Mouse (Mus musculus) left cerebral cortex, adult 18-20 months (tissue): ENCODE data around the gene Creb3l1. TPM values are rescaled to one million over a fixed set of nuclear protein-coding genes. Genes with fewer than 3 reads are reported as not detected.

Experiments
- DNase-seq, 2 experiments: peaks; one replicate each; pipeline ENCODE4 v3.0.0; 2021 to 2022; ENCODE audit warnings: low spot score in 2 of 2, mixed read lengths in 1 of 2
- total RNA-seq, 2 experiments: library from RNA; stranded (reverse); gene quantifications; 2 replicates each; pipeline ENCODE4 v1.2.3; 2021

Gene Creb3l1
- total RNA-seq, 2 experiments from 2014 or later: 2.3 to 2.6 TPM

- DNase-seq: no peak
These were observed 56.3 kb downstream of the Creb3l1 start for GRCm38 (mm10) chr2:91967962-91968361.

- DNase-seq: no peak
These were observed 57.9 kb downstream of the Creb3l1 start for GRCm38 (mm10) chr2:91966367-91966766.

DNA sequence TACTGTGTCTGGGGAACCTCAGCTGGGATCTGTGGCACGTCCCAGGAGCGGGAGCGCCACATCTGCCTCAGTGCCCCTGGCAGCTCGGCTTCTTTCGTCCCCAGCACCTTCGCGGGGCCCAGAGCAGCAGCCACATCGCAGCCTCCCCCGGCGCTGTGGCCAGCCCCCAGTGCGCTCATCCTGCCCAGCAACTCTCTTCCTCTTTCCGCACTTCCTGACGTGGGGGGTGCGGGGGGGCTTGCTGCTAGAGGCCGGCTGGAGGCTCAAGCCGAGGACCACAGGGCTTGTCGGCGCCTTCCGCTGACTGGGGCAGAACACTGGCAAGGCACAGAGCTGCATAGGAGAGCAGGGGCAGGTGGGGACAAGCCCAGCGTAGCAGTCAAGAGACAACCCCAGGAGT is 58.9 kb downstream of the Creb3l1 start:
- DNase-seq: no peak

DNA sequence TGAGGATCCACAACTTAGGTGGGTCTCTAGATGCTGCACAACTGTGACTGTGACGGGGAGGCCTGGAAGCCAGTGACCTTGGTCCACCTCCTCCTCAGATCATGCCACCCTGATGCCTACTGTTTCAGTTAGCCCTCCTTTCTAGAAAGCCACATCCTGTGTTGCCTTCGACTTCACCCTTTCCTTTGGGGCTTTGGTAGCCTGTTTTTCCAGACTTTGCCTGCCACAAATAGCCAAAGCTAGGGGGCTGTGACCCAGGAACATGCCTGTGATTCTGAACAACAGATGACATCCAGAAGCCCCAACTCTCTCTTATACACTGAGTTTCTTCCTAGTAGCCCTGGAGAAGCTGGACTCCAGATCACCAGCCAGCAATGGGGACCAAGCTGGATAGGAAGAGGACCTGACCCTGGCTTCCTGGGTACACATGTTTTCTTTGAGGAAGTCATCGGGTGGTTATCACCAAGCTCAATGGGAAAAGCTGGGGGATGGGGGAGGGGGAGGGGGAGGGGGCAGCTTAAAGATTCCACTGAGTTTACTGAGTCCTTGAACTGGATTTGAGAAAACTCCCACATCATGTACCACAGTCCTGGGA is 59.6 kb downstream of the Creb3l1 start:
- DNase-seq: no peak

DNA sequence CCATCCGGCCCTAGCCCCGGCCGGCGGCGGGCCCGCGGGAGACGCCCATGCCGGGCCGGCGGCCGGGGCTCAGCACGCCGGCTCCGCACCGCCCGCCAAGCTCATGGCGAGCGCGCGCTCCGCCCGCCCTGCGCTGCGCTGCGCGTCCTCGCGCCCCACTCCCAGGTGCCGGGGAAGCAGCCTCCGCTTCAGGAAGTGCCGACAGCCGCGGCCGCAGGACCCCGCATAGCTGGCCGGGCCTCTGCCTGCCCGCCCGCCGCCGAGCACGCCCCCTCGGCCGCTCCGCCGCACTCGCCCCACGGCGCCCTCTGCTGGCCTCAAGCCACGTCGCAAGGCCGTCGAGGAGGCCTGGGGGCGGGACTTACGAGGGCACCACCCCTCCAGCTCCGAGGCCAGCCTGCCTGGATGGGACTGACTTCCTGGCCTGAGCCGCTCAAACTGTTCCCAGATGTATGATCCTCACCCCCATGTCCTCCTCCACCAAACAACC is 60.8 kb downstream of the Creb3l1 start:
- peak; percentile 94 to 96 for DNase-seq

DNA sequence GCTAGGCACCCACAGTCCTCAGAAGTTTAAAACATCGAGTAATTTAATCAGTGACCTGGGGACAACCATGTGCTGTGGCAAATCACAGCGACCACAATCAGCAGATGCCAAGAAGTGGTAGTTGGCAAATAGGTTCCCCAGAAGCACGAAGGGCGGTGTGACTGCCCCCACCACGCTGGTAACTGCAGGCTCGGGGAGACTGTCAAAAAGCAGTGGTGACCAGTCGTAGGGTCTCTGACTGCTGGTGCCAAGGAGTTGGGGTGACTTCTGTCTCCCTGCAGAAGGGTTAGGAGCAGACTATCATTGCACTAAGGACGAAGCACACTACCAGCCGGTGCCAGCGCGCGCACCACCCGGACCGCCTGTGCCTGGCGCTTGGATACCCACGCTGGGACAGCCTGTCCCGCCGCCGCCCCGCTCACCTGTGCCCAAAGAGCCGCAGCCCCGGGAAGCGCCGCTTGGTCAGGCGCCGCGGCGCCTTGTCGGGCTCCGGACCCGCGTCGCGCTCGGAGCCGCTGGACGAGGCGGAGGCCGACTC is 61.4 kb downstream of the Creb3l1 start:
- DNase-seq: no peak

DNA sequence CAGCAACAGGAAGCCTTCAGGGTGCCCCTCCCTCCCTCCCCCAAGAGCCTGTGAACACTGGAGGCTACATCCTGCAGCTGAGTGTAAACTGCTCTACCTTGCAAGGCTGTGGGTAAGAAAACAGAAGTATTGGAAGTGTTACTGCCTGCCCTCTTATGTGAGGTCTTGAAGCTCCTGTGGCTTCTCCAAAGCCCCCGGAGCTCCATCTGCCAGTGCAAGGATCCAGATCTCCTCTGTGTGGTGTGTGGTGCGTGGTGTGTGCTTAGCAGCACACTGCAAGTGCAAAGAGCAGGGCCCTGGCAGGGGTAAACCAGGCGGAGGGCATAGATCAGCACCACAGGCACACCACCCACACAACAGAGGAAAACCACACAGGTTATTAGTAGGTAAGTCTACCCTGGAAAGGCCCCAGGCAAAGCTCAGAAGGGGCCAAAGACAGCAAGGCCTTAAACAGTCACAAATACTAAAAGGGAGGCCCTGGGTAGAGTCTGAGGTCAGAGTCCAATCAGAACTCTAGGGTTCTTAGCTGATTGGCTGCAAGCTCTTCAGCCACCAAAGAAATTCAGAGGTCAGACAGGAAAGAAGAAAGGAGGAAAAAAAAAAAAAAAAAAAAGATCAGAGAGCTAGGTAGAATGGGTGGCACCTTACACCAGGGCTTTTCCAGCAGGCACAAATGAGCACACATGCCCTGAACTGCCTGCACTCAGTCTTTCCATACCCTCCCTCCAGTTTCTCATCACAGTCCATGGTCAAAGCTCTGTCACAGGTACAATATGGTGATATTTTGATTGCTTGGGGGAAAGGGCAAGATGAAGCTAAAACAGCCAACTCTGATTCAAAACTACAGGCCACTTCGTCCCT is 62.2 kb downstream of the Creb3l1 start:
- DNase-seq: no peak

DNA sequence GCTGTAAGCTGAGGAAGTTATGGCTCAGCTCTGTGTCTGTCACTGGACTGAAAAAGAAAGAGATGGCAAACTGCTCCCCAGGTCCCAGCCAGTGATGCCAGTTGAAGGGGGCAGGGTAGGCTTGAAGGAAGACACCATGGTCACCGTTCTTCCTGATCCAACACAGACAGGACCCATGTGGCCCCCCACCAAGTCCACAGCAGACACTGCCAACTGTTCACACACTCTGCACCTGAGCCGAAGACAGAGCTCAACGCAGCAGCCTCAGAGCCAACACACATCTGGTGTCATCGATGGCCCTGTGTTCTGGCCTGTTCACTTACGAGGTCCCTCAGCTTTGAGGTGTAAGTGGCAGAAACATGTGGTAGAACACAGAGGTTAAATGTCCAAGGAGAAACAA is 63.8 kb downstream of the Creb3l1 start:
- DNase-seq: no peak

DNA sequence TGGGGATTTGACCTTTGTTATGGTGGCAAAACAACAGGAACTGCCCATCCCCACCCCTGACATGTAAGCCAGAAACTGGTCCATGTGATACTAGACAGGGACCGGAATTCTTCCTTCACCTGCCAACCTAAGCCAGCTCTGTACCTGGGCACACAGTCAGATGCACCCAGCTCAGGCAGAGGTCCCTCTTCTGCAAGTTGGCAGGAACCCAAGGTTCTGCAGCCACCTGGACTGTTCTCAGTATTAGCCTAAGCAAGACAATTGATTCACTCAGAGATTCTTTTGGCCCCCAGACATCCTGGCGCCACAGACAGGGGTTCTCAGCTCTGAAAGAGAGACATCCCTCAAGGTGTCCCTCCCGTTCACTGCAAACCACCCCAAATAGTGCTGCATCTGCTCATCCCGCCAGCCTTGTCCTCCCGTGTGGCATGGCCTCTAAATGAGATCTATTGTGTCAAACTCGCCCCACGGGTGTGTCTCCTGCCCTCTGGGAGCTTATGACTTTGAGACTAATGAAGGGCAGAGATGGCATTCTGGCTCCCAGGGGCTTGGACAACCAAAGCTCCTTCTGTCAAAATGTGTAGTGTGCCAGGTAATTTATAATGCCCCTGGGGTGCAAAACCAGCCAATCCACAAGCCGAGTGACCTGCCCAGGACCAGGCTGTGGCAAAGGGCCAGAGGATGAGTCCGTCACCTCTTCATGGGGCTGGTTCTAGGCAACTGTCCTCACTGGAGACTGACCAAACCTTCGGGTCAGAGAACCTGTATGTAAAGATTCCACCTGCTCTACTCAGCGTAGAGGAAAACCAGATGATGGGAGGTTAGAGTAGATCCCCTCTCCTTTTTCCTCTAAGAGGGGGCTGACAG is 64.5 kb downstream of the Creb3l1 start:
- DNase-seq: no peak

GRCm38 (mm10) chr2:91958701-91959457 is 65.4 kb downstream of the Creb3l1 start:
- DNase-seq: peak in 1 of 2 experiments; percentile 58

DNA sequence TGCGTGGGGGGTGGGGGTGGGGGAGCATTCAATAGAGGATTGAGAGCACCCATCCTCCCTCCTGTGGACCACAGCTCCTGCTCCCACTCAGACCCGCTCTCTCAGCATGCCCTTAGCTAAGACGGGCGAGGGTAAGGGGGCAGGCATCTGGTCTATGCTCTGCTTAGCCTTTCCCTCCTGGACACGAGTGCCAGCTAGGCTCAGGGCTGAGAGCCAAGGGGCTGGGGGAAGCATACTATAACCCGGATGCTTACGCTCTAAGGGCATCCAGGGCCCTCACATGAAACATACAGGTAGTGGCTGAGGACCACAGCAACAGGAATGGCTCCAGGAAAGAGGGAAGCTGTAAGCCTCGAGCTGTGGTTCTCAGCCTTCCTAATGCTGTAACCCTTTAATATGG is 66.3 kb downstream of the Creb3l1 start:
- no peak for DNase-seq

GRCm38 (mm10) chr2:91957096-91957495 is 67.2 kb downstream of the Creb3l1 start:
- DNase-seq: peak; percentile 82 to 90

- DNase-seq: no peak
These were observed 68.4 kb downstream of the Creb3l1 start for GRCm38 (mm10) chr2:91955875-91956274.

GRCm38 (mm10) chr2:91955121-91955591 is 69.1 kb downstream of the Creb3l1 start:
- DNase-seq: no peak

DNA sequence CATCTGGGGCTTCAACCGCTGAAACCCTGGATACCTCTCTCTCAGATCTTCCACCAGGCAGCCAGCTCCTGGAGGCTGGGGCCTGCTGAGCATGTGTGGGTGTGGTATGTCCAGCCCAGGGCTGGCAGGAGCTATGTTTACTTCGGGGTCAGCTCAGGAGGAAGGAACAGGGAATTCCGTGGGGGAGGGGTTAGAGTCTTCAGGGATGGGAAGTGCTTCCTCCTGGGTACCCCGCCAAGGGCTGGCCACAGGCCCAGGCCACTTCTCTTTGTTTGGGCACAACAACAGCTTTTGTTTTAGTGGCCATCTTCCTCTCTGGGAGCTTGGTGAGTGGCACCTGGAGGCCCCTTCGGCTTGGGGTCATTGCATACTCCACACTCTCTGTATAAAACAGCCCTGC is 70.5 kb downstream of the Creb3l1 start:
- no peak for DNase-seq

- peak in 1 of 2 experiments; percentile 36 for DNase-seq
These were observed 73.8 kb downstream of the Creb3l1 start for GRCm38 (mm10) chr2:91950275-91951085.

- DNase-seq: no peak
These were observed 74.7 kb downstream of the Creb3l1 start for GRCm38 (mm10) chr2:91949411-91950274.

DNA sequence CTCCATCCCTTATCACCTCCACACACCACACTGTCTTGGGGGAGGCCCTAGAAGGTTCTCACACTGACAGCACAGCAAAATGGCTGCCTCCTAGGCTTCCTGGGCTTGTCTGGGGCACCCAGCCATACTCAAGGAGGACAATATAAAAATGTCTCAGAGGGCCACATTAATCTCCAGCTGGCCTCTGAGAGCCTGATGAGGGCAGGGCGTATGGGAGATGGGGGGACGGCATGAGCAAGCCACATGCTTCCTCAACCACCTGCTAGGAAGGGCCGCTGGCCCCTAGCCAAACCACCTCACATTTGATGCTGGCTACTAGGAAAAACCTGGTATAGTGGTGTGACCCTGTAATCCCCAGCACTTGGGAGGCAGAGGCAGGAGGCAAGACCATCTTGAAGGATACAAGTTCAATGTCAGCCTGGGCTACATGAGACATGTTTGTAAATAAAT is 75.5 kb downstream of the Creb3l1 start:
- no peak for DNase-seq

GRCm38 (mm10) chr2:91948151-91948509 is 76.2 kb downstream of the Creb3l1 start:
- no peak for DNase-seq
